Mouse (Mus musculus) layer of hippocampus, adult 9-10 months (tissue): ENCODE measurements around the gene Rdh9.
"Not testable (repeated sequence)": the region's sequence is repeated elsewhere in the genome, so short reads cannot be mapped to it uniquely, and the experiment has no call there.

ENCODE experiments used
- DNase-seq: peaks from one replicate; pipeline ENCODE4 v3.0.0; 2022; ENCODE audit warnings: low spot score

Gene Rdh9

DNA sequence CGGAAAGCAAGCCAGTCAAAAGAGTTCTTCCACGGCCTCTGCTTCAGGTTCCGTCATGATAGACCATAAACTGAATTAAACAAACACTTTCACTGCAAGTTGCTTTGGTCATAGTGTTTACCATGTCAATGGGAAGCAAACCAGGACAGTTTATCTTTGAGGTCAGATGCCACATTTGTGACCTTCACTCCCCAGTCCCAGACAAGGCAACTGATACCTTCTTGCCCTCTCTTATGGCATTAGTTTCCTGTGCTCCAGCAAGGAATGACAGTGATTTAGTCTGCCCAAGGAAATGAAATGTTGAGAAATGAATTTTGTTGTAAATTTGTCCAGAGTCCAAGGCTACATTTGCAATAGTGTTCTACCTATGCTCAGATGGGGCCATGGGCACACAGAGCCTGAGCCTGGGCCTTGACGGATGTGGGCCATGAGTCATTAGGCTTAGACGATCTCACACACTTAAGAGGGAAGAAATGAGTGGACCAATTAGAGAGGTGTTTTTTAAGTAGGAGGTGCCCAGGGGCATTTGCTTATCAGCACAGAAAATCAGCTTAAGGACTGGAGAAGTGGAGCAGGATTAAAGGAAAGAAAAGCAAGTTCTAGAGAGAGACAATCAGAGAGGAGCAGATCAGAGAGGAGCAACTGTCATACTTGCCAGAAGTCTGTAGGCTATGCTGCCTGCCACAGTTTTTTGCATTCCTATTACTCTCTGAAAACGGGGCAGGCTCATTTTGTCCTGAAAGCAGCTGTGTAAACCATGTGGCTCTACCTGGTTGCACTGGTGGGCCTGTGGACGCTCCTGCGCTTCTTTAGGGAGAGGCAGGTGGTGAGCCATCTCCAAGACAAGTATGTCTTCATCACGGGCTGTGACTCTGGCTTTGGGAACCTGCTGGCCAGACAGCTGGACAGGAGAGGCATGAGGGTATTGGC is 16.7 kb upstream of the Rdh9 start, which contains the start of the genes Rdh1 and Rdh16f1:
Gene Rdh1 (plus strand): TSS at position 541 of the 930 bp plus-strand sequence.
Gene Rdh16f1 (plus strand): TSS at position 607 of the 930 bp plus-strand sequence.
- no peak for DNase-seq

GRCm38 (mm10) chr10:127762926-127763325 is 13.3 kb upstream of the Rdh9 start:
- not testable (repeated sequence) for DNase-seq

- DNase-seq = no peak
These were observed 12.1 kb upstream of the Rdh9 start for GRCm38 (mm10) chr10:127763914-127764680.

- DNase-seq = no peak
These were observed 9.6 kb upstream of the Rdh9 start for GRCm38 (mm10) chr10:127766564-127766963.

DNA sequence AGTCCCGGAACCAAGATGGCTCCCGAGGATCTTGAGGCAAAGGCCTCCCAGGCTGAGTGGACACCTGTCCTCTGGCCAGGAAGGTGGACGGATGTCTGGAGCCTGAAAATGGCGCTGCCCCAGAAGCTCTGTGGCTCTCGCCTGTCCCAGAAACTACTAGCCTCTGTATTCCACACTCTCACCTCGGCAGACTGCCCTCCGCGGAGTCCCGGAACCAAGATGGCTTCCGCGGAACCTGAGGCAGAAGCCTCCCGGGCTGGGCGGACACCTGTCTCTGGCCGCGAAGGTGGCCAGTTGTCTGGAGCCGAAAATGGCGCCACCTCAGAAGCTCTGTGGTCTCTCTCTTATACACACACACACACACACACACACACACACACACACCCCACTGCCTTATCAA is 6.1 kb downstream of the Rdh9 start:
- not testable (repeated sequence) for DNase-seq

- DNase-seq = not testable (repeated sequence)
These were observed 9.2 kb downstream of the Rdh9 start for GRCm38 (mm10) chr10:127785411-127785810.

GRCm38 (mm10) chr10:127799295-127799694 is 23.1 kb downstream of the Rdh9 start:
- DNase-seq = no peak

DNA sequence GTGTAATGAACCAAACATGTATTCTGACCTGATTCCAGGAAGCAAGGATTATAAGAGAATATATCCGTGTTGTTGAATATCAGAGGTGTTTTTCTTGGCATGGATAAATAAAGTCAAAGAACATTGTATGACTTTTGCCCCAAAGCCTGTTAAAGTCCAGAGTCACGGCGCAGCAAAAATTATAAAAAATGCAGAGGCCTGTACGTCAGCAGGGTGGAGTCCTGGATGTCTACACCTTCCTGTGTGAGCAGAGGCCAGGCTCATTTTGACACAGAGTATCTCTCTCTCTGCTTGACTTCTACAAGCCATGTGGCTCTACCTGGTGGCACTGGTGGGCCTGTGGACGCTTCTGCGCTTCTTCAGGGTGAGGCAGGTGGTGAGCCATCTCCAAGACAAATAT is 24.7 kb downstream of the Rdh9 start, which contains the start of gene Rdh16:
Gene Rdh16 (plus strand): TSS at position 262 of the 400 bp plus-strand sequence.
- no peak for DNase-seq

DNA sequence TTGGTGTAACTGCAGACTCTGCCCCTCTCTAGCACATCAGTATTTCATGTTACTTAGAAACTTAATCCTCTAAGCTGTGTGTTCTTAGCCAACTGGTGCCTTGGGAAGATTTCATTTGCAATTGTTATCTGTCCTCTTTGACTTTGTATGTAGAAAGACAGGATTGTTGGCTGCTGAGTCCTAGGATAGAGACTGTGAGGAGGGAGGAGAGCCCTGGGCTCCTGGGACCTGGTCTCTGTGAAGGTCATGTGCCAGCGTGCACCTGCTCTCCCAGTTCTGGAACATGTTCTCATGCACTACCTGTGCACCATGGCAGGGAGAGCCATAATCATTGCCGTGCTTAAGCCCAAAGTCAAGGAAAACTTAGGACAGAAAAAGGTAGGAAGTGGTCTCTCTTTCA is 25.4 kb downstream of the Rdh9 start:
- DNase-seq = no peak

GRCm38 (mm10) chr10:127802236-127802635 is 26.1 kb downstream of the Rdh9 start:
- DNase-seq = no peak

DNA sequence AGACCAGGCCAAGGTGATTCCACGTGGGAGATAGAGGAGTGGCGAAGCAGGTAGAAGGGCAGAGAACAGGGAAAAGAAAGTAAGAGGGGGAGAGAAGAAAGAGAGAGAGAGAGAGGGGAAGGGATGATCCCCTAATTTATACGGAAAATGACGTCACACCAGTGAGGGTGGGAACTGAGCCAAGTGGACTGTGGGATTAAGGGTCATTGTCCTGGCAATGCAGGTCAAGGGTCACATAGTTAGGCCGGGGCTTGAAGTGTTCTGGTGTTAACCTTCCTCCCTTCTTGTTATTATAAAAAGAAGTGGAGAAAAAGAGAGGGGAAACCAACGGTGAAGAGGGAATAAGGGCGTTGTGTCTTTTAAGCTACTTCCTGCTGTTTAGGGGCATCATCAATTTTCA is 28.2 kb downstream of the Rdh9 start:
- DNase-seq = no peak

DNA sequence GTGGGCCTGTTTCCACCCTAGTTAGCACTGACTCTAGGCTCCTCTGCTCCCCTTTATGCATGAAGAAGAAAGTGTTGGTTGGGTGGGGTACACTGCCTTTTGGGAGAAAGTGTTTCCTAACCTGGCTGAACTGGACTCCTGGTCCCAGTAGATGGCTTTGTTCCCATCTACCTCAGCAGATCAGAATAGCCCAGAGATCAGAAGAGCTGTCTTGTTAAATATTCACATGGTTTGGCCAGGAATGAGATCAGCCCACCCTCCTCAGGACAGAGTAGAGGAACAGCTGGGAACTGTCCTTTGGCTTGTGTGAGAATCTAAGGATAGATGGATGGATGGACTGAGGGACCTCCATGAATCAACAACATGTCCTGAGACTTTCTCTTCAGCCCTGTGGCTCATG is 39.7 kb downstream of the Rdh9 start:
- no peak for DNase-seq

GRCm38 (mm10) chr10:127817268-127817910 is 41.2 kb downstream of the Rdh9 start:
- DNase-seq = not testable (repeated sequence)

DNA sequence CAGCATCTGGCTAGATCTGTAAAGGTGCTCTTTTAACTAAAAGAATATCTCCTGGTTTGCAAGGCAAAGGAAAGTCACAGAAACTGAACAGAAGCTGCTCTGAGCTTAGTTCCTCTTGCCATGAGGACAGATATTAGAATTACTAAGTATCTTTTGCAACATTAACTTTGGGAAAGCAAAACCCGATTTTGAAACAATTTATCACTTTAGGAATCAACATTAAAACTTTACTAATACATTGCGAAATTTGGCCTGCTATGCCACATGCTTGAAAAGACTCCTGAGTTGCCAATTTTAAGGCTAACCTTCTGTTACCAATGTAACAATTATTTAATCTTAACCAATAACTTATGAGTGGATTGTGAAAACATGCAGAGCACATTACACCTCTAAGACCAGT is 45.6 kb downstream of the Rdh9 start:
- not testable (repeated sequence) for DNase-seq

DNA sequence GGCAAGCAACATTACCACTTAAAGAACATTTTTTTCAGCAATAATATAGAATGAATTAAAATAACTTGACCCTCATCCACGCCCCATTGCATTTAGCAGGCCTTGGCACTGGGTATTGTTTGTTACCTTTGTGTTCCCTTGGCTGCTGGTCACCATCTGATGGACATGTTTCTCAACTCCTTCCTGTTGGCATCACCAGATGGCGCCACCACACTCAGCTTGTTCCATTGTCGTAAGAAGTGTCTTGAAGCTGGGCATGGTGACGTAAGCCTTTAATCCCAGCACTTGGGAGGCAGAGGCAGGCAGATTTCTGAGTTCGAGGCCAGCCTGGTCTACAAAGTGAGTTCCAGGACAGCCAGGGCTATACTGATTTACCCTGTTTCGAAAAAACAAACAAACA is 49.2 kb downstream of the Rdh9 start:
- no peak for DNase-seq

- DNase-seq = no peak
These were observed 52.9 kb downstream of the Rdh9 start for GRCm38 (mm10) chr10:127829121-127829520.

- not testable (repeated sequence) for DNase-seq
These were observed 58.0 kb downstream of the Rdh9 start for GRCm38 (mm10) chr10:127834186-127834585.

DNA sequence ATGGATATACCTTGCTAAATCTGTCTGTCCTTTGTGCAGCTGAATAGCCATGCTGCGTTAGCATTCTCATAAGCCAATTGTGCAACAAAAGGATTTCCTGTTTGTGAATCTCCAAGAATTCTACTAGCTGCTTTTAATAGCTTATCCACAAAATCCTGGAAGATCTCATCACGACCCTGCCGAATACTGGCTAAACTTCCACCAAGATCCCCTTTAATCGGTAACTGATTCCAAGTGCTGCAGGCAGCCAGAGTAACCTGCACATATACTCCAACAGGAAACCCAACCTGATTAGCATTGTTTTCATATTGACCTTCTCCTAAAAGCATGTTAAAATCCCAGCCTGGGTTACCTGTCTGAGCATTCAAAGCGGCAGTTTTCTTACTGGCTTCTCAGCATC is 59.1 kb downstream of the Rdh9 start:
- no peak for DNase-seq

GRCm38 (mm10) chr10:127837793-127838192 is 61.6 kb downstream of the Rdh9 start:
- not testable (repeated sequence) for DNase-seq

GRCm38 (mm10) chr10:127838539-127838938 is 62.4 kb downstream of the Rdh9 start:
- no peak for DNase-seq

DNA sequence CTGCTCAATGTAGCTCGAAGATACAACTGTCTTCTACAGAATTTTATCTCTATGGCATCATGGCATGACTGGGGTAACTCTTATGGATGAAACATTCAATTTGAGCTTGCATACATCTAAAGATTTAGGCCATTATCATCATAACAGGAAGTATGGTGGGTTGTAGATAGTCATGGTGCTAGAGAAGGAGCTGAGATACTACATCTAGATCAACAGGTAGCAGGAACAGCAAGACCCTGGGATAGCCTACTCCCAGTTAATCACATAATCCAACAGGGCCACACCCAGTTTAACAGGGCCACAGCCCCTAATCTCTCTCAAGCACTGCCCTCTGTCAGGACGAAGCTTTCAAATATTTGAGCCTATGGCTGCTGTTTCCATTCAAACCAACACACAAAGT is 64.6 kb downstream of the Rdh9 start:
- no peak for DNase-seq
